Mouse (Mus musculus) kidney, postnatal 36 days (tissue): ENCODE data around the gene Btbd35f20.
"Not testable (repeated sequence)": the region's sequence is repeated elsewhere in the genome, so short reads cannot be mapped to it uniquely, and the experiment has no call there.

Experiments
- DNase-seq, 2 experiments: peaks; one replicate each; pipeline ENCODE4 v3.0.0; 2021 to 2022; ENCODE audit warnings: mixed read lengths in 2 of 2

Gene Btbd35f20

GRCm38 (mm10) chrX:4291145-4291544 lies at the start of gene Btbd35f20:
Btbd35f20 (minus strand) TSS chrX:4291245.
- not testable (repeated sequence) for DNase-seq
